Mouse (Mus musculus) heart, postnatal 0 days (tissue): ENCODE measurements at regions not wholly inside any gene's neighbourhood (a gene's known extent, or its start where the extent isn't known, plus 50 kb on each side); places are given as distances from the start of the nearest gene placed in this dataset.

Experiments
- ATAC-seq: fragments of 200-750 bp; cut with Nextera tagmentation; 2 replicates; pipeline ENCODE4 v1.8.0; 2017; ENCODE audit warnings: low read depth, moderate number of reproducible peaks, moderate library complexity; ENCODE audit not compliant: insufficient read depth
- DNase-seq: peaks from one replicate; pipeline ENCODE4 v3.0.0-alpha.2; 2016; ENCODE audit warnings: low spot score
- H3K27ac ChIP-seq: fragments of 300-500 bp; sonication (generic); 2 replicates; pipeline ENCODE4 v1.5.1; 2014; ENCODE audit warnings: low read depth, mild to moderate bottlenecking
- H3K27me3 ChIP-seq: fragments of 300-500 bp; sonication (generic); 2 replicates; pipeline ENCODE4 v1.6.1; 2014; ENCODE audit warnings: low read length, mixed read lengths; ENCODE audit not compliant: control insufficient read depth, insufficient read depth
- H3K36me3 ChIP-seq: fragments of 300-500 bp; sonication (generic); replicated peaks from 2 replicates; pipeline ENCODE4 v1.6.1; 2014; ENCODE audit warnings: low read length, mixed read lengths; ENCODE audit not compliant: control insufficient read depth, insufficient read depth
- H3K4me1 ChIP-seq: fragments of 300-500 bp; sonication (generic); 2 replicates; pipeline ENCODE4 v1.6.1; 2014; ENCODE audit warnings: antibody characterized with exemption; ENCODE audit not compliant: control insufficient read depth, insufficient read depth
- H3K4me2 ChIP-seq: fragments of 300-500 bp; sonication (generic); 2 replicates; pipeline ENCODE4 v1.6.1; 2014; ENCODE audit warnings: low read depth, mild to moderate bottlenecking, low read length, moderate library complexity
- H3K4me3 ChIP-seq: fragments of 300-500 bp; sonication (generic); 2 replicates; pipeline ENCODE4 v1.5.1; 2014; ENCODE audit warnings: low read depth, low read length
- H3K9ac ChIP-seq: fragments of 300-500 bp; sonication (generic); replicated peaks from 2 replicates; pipeline ENCODE4 v1.6.1; 2014; ENCODE audit warnings: low read depth, low read length, mixed read lengths
- H3K9me3 ChIP-seq: fragments of 300-500 bp; sonication (generic); replicated peaks from 2 replicates; pipeline ENCODE4 v1.6.1; 2016; ENCODE audit warnings: low read length; ENCODE audit not compliant: control insufficient read depth
- CTCF ChIP-seq: IDR thresholded peaks from 2 replicates; pipeline ENCODE4 v1.5.1; 2016; ENCODE audit warnings: antibody characterized with exemption, control low read depth, low read depth
- EP300 ChIP-seq: IDR thresholded peaks from 2 replicates; pipeline ENCODE4 v1.6.1; 2016; ENCODE audit warnings: antibody characterized with exemption, low read depth
- WGBS: fragments of 180-500 bp; shearing (Covaris S2); extraction: QIAGEN DNeasy Blood & Tissue Kit; methylation state at CpG from one replicate; pipeline ENCODE4 v1.1.7; 2014; 5-methylcytosine and 5-hydroxymethylcytosine counted together

DNA sequence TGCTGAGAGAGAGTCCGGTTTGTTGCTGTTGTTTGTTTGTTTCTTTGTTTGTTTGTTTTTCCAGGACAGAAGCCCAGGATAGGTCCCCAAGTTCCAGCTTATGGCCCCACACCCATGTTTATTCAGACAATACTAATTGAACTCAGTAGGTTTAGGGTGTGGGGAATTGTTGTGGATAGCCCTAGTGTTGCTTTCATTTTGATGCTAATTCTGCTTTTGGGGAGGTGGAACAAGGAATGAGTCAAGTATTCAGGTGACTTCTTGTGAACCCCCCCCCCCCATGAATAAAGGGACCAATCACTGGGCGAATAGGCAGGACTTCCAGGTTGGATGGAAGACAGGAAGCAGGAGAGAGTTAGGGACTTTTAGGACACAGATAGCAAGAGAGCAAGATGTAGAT, 75.0 kb upstream of the Intu start:
- no peak for DNase-seq
- 84% methylated on average over 2 of the region's 2 CpGs for WGBS
- ATAC-seq, result no peak

DNA sequence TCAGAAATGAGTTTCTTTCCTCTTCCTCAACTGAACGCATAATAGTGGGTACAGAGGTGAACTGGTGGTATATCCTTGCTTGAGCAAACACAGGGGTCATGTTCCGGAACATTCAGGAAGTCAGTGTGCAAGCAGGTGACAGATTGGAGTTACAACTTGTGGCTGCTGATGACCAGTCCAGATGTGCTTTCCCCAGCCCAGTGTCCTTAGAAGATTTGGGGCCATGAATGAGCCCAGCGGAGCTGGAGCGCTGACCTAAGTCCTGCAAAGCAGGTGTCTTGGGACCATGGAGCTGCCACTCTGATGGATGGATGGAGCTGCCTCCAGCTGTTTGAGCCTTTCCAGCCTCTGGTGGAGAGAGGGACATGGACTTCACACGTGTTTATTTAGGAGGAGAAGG, 72.6 kb upstream of the Intu start:
- no peak overlapping the region for H3K4me2 ChIP-seq
- H3K36me3 ChIP-seq, result no peaks in the 10 kb centered on the region
- no peaks in the 10 kb centered on the region for H3K9me3 ChIP-seq
- TF ChIP-seq EP300, result no peak
- no peak for TF ChIP-seq CTCF
- 82% methylated on average over 5 of the region's 5 CpGs for WGBS
- H3K4me1 ChIP-seq, result peaks cover 4% of the 10 kb centered on the region; the same call in 1 of the 2 replicates
- no peak overlapping the region for H3K4me3 ChIP-seq
- no peak for ATAC-seq
- no peak for DNase-seq
- no peak overlapping the region for H3K27ac ChIP-seq
- no peaks in the 10 kb centered on the region for H3K27me3 ChIP-seq
- H3K9ac ChIP-seq, result no peak overlapping the region

More for the DNA sequence above, 75.0 kb upstream of the Intu start:
- no peak for TF ChIP-seq CTCF
- no peak for TF ChIP-seq EP300
- no peak overlapping the region for H3K27ac ChIP-seq
- H3K27me3 ChIP-seq, result no peaks in the 10 kb centered on the region
- no peaks in the 10 kb centered on the region for H3K9me3 ChIP-seq
- peaks cover 8% of the 10 kb centered on the region; the same call in 1 of the 2 replicates for H3K4me1 ChIP-seq
- no peak overlapping the region for H3K9ac ChIP-seq
- no peak overlapping the region for H3K4me2 ChIP-seq
- no peak overlapping the region for H3K4me3 ChIP-seq
- no peaks in the 10 kb centered on the region for H3K36me3 ChIP-seq

DNA sequence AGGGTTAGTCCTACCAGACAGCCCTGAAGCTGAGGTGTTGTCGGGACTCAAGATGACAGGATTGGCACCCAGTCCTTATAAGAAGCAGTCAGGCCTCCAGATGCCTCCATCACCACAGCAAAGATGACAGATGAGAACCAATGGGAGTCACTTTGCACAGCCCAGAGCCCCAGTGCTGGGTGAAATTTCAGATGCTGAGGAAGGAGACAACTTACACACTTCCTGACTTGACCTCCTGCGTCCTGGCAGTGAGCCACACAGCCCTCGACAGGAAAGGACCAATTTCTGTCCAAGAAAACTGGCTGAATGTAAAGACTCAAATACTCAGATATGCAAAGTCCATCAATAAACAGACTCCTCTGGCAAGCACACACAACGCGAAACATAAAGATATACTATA, 67.6 kb upstream of the Intu start:
- H3K9me3 ChIP-seq, result no peaks in the 10 kb centered on the region
- no peak overlapping the region for H3K9ac ChIP-seq
- no peak for ATAC-seq
- no peak overlapping the region for H3K4me2 ChIP-seq
- H3K36me3 ChIP-seq, result no peaks in the 10 kb centered on the region
- no peak overlapping the region for H3K27ac ChIP-seq
- WGBS, result 61% methylated on average over 5 of the region's 5 CpGs
- no peaks in the 10 kb centered on the region for H3K4me1 ChIP-seq
- no peak for DNase-seq
- no peaks in the 10 kb centered on the region for H3K27me3 ChIP-seq
- no peak overlapping the region for H3K4me3 ChIP-seq
- no peak for TF ChIP-seq EP300
- no peak for TF ChIP-seq CTCF

DNA sequence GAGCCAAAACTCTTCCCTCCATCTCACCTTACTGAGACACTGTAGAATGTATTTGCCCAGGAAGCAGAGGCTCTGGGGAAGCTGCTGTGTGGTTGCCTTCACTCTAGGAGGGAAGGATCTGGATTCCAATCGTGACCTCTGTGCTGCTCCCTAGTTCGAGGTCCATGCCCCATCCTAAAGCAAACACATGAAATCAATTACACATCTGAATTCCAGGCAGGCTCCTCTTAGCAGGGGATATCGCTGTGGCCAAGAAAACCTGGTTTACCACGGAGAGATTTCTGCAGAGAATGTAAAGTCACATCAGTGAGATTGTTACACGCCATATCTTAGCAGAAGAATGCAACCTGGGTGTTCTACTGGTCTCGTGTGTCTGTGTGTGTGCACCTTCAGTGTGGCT, 61.0 kb upstream of the Intu start:
- no peak for ATAC-seq
- TF ChIP-seq CTCF (no peak), EP300 (no peak)
- WGBS, result 63% methylated on average over 6 of the region's 6 CpGs
- H3K9ac ChIP-seq, result no peak overlapping the region
- no peaks in the 10 kb centered on the region for H3K36me3 ChIP-seq
- H3K9me3 ChIP-seq, result no peaks in the 10 kb centered on the region
- H3K4me2 ChIP-seq, result no peak overlapping the region
- no peak overlapping the region for H3K4me3 ChIP-seq
- no peaks in the 10 kb centered on the region for H3K4me1 ChIP-seq
- no peaks in the 10 kb centered on the region for H3K27me3 ChIP-seq
- no peak for DNase-seq
- no peak overlapping the region for H3K27ac ChIP-seq

DNA sequence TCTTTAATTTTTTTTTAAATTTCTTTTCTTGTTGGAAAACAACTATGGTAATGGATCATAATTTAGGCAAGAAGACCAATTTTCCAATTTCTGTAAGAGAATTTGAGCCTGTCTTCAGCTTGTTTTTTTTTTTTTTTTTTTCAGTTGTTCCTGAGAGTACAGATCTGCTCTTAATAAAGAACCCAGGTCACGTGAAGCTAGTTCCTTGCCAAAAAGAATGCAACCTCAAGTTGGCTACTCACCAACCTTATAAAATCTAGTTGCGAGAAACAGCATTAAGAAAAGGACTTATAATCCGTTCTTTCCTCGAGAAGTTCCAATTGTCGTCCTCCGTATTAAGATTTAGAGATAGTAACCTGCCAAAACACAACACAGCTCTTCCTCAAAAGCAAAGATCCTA, 58.3 kb upstream of the Intu start:
- Histone ChIP-seq H3K27ac (no peak overlapping the region), H3K4me1 (no peaks in the 10 kb centered on the region), H3K9me3 (no peaks in the 10 kb centered on the region), H3K4me3 (no peak overlapping the region), H3K9ac (no peak overlapping the region), H3K27me3 (no peaks in the 10 kb centered on the region), H3K4me2 (no peak overlapping the region), H3K36me3 (no peaks in the 10 kb centered on the region)
- ATAC-seq (no peak), DNase-seq (no peak)
- WGBS, result 69% methylated on average over 6 of the region's 6 CpGs
- TF ChIP-seq CTCF (no peak), EP300 (no peak)

DNA sequence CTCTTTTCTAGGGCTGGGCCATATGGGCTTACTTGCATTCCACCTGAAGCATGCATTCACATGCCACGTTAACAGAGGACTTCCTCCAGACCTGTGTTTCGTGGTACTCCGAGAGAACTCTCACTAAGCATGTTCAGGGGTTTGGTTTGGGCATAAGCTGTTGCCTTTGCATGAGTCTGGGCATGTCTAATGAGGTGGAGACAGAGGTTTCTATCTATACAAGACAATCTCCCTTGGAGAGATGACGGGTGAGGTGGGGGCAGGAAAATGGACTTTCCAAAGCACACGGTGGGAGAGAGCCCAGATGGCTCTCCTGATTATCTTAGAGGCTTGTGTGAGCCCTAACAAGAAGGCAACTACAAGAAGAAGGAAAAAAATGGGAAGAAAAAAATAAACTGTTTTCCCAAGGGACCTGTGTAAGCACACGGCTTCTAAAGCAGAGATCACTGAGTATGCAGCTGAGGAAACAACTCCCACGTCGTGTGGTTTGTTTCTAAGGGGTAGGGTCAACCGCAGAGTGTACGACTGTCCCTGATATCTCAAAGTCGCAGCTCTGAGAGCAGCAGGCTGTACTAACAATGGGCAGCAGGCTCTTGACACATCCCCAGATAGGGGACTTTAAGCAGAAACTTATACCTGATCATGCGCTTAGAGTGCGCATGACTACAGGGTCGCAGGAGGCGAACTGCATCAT, 50.7 kb upstream of the Intu start:
- Histone ChIP-seq H3K4me2 (no peak overlapping the region), H3K36me3 (no peaks in the 10 kb centered on the region), H3K4me1 (no peaks in the 10 kb centered on the region; the same call in 1 of the 2 replicates), H3K27me3 (no peaks in the 10 kb centered on the region), H3K9ac (no peak overlapping the region), H3K4me3 (no peak overlapping the region), H3K9me3 (no peaks in the 10 kb centered on the region), H3K27ac (no peak overlapping the region)
- DNase-seq (no peak), ATAC-seq (no peak)
- 53% methylated on average over 15 of the region's 15 CpGs for WGBS
- TF ChIP-seq EP300, result no peak
- no peak for TF ChIP-seq CTCF
